Mouse (Mus musculus) right cerebral cortex, postnatal 36 days (tissue): ENCODE measurements at regions not wholly inside any gene's neighbourhood (a gene's known extent, or its start where the extent isn't known, plus 50 kb on each side); places are given as distances from the start of the nearest gene placed in this dataset.
A peak's percentile ranks its signal among the peaks of the same experiment; 100 is the strongest.

Experiments used
- DNase-seq, 2 experiments: peaks; one replicate each; pipeline ENCODE4 v3.0.0; 2022; ENCODE audit warnings: low spot score in 2 of 2, mixed read lengths in 1 of 2

- no peak for DNase-seq
These were observed 53.2 kb downstream of the Fam43a start for GRCm38 (mm10) chr16:30652692-30653091.

DNA sequence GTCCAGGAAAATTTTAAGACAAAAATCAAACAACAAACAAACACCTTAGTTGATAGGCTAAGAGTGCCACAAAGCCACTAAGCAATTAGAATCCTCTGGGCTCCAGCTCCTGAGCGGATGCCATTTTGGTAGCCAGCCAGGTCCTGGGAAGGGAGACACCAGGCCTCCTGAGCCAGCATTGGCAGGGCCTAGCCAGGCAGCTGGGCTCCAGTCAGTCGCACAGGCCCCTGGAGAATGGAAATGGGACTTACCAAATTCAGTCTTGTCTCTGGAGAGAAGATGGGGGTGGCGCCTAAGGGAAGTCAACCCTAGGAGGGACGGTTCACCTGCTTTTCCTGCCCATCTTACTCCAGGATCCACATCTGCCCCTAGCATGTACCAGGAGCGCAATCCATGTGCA is 54.3 kb downstream of the Fam43a start:
- DNase-seq: peak; percentile 13 to 39

- no peak for DNase-seq
These were observed 54.7 kb downstream of the Fam43a start for GRCm38 (mm10) chr16:30654226-30654625.

- DNase-seq: no peak
These were observed 56.3 kb downstream of the Fam43a start for GRCm38 (mm10) chr16:30655798-30656221.

DNA sequence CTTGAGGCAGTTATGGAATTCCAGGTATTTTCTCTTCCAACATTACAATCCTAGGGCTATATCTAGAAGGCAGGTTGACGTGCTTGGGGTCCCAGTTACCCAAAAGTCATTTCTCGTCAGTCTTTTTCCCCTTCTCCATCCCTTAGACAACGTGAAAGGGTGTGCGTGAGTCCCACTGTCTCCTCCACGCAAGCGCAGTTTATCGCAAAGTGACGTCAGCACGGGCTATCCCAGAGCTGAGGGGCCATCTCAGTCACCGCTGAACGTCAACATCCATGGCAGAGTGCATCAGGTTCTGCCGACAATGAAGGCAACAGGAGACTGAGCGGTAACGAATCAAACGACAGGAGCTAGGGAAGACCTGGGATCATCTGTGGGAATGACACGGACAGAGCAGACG is 57.4 kb downstream of the Fam43a start:
- DNase-seq: no peak

DNA sequence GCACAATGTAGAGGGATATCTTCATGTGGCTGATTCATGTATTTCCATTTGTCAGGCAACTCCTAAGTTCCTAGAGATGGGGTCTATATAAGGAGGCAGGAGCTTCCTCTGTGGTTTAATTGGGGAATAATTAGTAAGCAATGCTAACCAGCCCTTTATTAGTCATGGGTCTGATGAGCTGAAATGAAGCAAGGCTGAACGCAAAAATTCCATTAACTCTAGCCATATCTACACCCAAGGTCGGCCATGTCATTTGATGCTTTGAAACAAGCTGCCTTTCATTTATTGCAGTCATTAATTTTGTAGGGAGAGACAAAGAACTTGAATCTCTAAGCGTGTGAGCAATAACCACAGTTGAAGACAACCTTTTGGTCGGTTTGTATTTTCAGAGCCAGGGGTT is 59.4 kb downstream of the Fam43a start:
- DNase-seq: no peak

GRCm38 (mm10) chr16:30661086-30661977 is 61.8 kb downstream of the Fam43a start:
- peak in 1 of 2 experiments; percentile 38 for DNase-seq

DNA sequence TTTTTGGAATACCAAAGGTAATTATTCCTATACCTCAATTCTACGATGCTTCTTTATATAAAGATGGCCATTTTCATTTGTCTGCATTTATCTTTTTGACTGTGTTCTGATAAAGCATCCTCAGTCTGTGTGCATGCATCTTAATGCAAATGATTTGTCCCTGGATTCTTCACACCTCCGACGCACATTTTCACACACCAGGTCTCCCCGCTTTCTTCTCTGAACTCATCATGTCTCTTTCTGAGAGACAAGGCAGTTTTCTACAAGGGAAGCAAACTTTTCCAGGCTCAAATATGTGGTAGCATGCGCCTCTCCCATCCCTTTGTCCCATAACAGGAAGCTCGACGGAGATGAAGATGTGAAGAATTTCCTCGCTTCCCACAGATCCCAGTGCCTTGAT is 63.5 kb downstream of the Fam43a start:
- peak in 1 of 2 experiments; percentile 24 for DNase-seq

- no peak for DNase-seq
These were observed 64.4 kb downstream of the Fam43a start for GRCm38 (mm10) chr16:30663971-30664370.

DNA sequence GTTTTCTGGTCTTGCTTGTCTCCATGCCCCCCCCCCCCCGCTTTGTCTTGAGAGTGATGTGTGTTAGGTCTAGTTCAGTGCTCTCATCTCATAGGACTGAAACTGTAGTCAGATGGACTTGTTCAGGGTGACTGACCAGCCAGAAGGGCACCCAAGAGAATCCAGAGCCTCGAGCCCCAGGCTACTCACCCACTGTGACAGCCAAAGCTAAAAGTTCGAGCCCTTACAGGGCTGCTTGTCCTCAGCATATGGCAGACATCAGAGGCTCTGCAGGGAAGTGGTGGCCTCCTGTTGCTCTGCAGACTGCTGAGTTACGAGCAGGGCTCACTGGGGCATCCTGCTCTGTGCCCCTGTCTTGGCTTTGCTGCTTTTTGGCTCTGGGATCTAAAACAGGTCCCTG is 64.9 kb downstream of the Fam43a start:
- DNase-seq: no peak

DNA sequence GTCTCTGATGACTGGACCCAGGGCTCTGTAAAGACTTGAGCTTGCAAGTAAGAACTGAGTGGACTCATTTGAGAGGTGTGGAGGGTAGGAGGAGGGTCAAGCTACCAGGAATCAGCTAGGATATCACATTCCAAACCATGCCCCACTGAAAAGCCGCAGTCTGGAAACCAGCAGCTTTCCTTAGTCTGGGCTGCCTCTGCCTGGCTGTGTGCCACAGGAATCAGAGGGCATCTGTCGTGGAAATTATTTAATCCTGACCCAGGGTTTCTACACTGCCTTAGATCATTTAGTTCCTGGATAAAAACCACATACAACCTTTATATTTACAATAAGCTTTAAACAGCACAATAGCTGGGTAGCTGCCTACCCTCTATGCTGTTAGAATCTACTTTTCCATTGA is 66.4 kb downstream of the Fam43a start:
- DNase-seq: no peak

DNA sequence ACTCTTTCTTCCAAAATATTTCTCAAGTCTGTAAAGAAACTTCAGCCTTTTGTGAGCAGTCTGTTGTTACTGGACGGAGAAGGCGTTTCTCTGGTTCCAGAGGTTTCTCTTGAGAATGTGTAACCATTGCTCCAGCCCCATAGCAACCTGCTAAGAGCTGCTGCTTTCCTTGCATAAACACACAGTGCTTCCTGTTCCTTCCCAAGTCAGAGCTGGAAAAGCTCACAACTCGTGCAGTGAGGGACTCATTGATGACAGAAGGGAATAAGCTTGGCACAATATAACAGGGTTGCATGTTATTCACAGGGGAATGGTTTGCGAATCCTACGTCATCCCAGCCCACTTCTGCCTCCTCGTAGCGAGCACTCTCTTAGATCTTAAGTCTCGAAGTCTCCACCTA is 70.4 kb downstream of the Fam43a start:
- DNase-seq: no peak

DNA sequence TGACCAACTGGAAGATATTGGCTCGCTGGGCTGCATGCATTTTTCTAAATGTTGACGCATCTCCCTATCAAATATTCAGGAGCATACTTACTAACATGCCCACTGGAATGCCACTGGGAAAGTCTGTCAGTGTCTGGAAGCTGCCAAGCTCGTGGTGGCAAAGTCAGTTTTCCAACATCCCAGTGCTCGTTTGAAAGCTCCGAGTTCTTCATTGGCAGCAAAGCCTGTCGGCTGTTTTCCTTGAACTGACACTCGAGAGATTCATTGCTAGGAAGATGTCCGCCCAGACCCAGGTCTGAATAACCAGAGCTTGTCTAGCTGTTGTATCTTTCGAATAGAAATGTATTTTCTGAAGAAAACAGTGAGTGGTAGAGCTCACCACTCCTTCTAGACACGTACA is 72.1 kb downstream of the Fam43a start:
- no peak for DNase-seq

GRCm38 (mm10) chr16:30672776-30673550 is 73.4 kb downstream of the Fam43a start:
- peak; percentile 7 to 42 for DNase-seq

- DNase-seq: no peak
These were observed 74.1 kb downstream of the Fam43a start for GRCm38 (mm10) chr16:30673662-30674061.

DNA sequence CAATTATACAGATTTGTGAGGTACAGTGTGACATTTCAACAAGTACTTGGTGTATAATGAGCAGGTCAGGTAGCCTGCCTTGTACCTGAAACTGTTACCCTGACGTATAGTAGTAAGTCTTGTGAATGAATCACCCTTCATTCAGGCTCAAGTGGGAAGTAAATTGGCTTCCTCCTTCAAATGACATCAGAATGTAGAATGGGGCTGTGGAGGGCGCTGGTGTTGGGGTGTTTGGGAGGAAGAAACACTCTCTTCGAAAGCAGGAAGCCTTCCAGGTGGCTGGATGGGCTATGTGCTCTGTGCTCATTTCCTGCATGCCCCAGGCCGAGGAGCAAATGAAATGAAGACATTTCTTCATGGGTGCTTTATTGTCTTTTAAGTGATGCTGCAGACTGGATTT is 76.3 kb downstream of the Fam43a start:
- DNase-seq: no peak

DNA sequence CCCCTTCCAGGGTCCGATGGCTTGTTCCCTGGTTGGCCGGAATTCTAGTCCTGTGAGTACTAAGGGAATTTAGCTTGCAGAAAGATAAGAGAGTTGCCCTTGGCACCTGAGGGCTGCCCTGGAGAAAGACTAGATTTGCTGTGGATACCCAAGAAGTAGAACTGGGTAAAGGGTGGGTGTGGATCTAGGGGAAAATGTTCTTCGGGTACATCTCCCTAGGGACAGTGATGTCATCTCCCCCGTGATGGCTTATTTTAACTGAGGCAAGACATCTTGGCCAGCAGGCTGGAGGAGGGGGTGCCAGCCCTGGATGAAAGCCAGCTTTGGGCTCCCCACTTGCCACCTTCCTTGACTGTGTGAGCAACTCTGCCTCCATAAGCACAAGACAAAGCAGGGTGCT is 77.5 kb downstream of the Fam43a start:
- no peak for DNase-seq

- DNase-seq: no peak
These were observed 78.6 kb downstream of the Fam43a start for GRCm38 (mm10) chr16:30677896-30678707.

GRCm38 (mm10) chr16:30678708-30679492 is 79.4 kb downstream of the Fam43a start:
- DNase-seq: no peak

- no peak for DNase-seq
These were observed 79.9 kb downstream of the Fam43a start for GRCm38 (mm10) chr16:30679493-30679811.

DNA sequence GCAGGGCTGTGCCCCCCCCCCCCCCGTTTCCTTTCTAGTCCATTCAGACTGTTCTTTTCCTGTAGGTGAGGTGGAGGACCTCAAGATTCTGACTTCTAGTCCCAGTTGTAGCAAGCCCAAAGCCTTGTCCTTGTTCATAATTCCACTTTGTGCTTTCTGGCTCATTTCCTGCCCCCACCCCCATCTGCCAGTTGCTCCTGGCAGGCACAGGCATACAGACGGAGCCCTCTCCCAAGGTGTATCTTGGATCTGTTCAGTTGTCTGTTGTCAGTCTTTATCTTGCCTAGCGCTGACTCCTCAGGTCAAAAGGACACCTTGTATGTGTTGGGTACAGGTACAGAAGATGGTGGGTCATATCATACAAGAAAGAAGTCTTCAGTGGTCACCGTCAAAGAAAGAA is 81.9 kb downstream of the Fam43a start:
- no peak for DNase-seq
